Mouse (Mus musculus) heart, embryonic 12.5 days (tissue): ENCODE measurements around the gene Cdk14. TPM values are rescaled to one million over a fixed set of nuclear protein-coding genes. Genes with fewer than 3 reads are reported as not detected.

Source experiments
- ATAC-seq: fragments of 200-750 bp; cut with Nextera tagmentation; 2 replicates; pipeline ENCODE4 v1.8.0; 2017; ENCODE audit warnings: moderate TSS enrichment, moderate library complexity; ENCODE audit not compliant: insufficient number of reproducible peaks, low FRiP score
- H3K27ac ChIP-seq: fragments of 300-500 bp; sonication (generic); 2 replicates; pipeline ENCODE4 v1.5.1; 2016; ENCODE audit warnings: mild to moderate bottlenecking, moderate library complexity; ENCODE audit not compliant: poor library complexity, severe bottlenecking
- H3K27me3 ChIP-seq: fragments of 300-500 bp; sonication (generic); replicated peaks from 2 replicates; pipeline ENCODE4 v1.6.1; 2016; ENCODE audit warnings: mild to moderate bottlenecking, moderate library complexity
- H3K36me3 ChIP-seq: fragments of 300-500 bp; sonication (generic); 2 replicates; pipeline ENCODE4 v1.6.1; 2016; ENCODE audit warnings: mild to moderate bottlenecking, moderate library complexity
- H3K4me1 ChIP-seq: fragments of 300-500 bp; sonication (generic); replicated peaks from 2 replicates; pipeline ENCODE4 v1.6.1; 2016; ENCODE audit warnings: mild to moderate bottlenecking
- H3K4me2 ChIP-seq: fragments of 300-500 bp; sonication (generic); 2 replicates; pipeline ENCODE4 v1.6.1; 2016; ENCODE audit warnings: mild to moderate bottlenecking, moderate library complexity
- H3K4me3 ChIP-seq: fragments of 300-500 bp; sonication (generic); 2 replicates; pipeline ENCODE4 v1.5.1; 2016; ENCODE audit warnings: mild to moderate bottlenecking
- H3K9ac ChIP-seq: fragments of 300-500 bp; sonication (generic); 2 replicates; pipeline ENCODE4 v1.6.1; 2016; ENCODE audit warnings: mild to moderate bottlenecking, moderate library complexity
- H3K9me3 ChIP-seq: fragments of 300-500 bp; sonication (generic); replicated peaks from 2 replicates; pipeline ENCODE4 v1.6.1; 2016; ENCODE audit warnings: mild to moderate bottlenecking, moderate library complexity
- WGBS: fragments of 180-500 bp; shearing (Covaris S2); methylation state at CpG from one replicate; pipeline ENCODE4 v1.1.7; 2016; 5-methylcytosine and 5-hydroxymethylcytosine counted together
- polyA plus RNA-seq: library from polyadenylated mRNA; unstranded; fragments of >200 nt; fragmentation: Nextera tagmentation; extraction: Ambion mirVana; gene quantifications from 2 replicates; pipeline ENCODE4 v1.2.1, GENCODE M21; 2016

The Cdk14 gene
- polyA plus RNA-seq, 1 experiment from 2014 or later: 20.4 TPM

DNA sequence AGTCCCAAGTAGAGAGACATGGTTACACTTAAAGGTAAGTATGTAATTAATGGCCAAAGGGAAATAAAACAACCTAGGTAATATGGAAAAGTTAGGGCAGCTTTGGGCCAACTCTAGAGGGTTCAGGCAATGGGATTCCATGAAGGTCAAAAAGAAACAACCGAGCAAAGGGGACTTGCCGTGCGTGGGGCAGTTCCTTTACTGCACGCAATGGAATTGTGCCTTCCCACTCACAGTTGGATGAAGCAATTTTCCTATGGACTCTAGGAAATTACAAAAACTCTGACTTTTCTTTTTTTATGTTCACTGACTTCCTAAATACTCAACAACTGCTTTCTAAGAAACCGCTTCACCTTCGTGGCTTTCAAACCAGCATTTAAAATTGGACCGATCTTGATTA is 606.8 kb downstream of the Cdk14 start:
- no peaks in the 10 kb centered on the region for H3K9me3 ChIP-seq
- H3K4me3 ChIP-seq: no peak overlapping the region
- no peaks in the 10 kb centered on the region for H3K4me1 ChIP-seq
- no peak overlapping the region for H3K4me2 ChIP-seq
- H3K9ac ChIP-seq: no peak overlapping the region
- no peaks in the 10 kb centered on the region for H3K36me3 ChIP-seq
- WGBS: 88% methylated on average over 7 of the region's 7 CpGs
- no peak for ATAC-seq
- H3K27me3 ChIP-seq: no peaks in the 10 kb centered on the region
- H3K27ac ChIP-seq: no peak overlapping the region

GRCm38 (mm10) chr5:4812036-4812729 is 607.9 kb downstream of the Cdk14 start:
- no peak overlapping the region for H3K9ac ChIP-seq
- H3K36me3 ChIP-seq: no peaks in the 10 kb centered on the region
- H3K4me2 ChIP-seq: no peak overlapping the region
- ATAC-seq: no peak
- WGBS: 72% methylated on average over 13 of the region's 13 CpGs
- no peaks in the 10 kb centered on the region for H3K9me3 ChIP-seq
- no peaks in the 10 kb centered on the region for H3K27me3 ChIP-seq
- no peak overlapping the region for H3K4me3 ChIP-seq
- H3K4me1 ChIP-seq: no peaks in the 10 kb centered on the region
- H3K27ac ChIP-seq: no peak overlapping the region

- Histone ChIP-seq H3K4me1 (peaks cover 11% of the 10 kb centered on the region; the same call in 1 of the 2 replicates), H3K36me3 (no peaks in the 10 kb centered on the region; the same call in 1 of the 2 replicates)
- 63% methylated on average over 4 of the region's 4 CpGs for WGBS
Measured at GRCm38 (mm10) chr5:4805228-4805627, 614.9 kb downstream of the Cdk14 start.

GRCm38 (mm10) chr5:4803708-4804107 is 616.4 kb downstream of the Cdk14 start:
- Histone ChIP-seq H3K27ac (no peak overlapping the region), H3K4me3 (no peak overlapping the region), H3K4me1 (peaks cover 11% of the 10 kb centered on the region; the same call in 1 of the 2 replicates), H3K4me2 (no peak overlapping the region), H3K9ac (no peak overlapping the region), H3K36me3 (no peaks in the 10 kb centered on the region; the same call in 1 of the 2 replicates), H3K27me3 (no peaks in the 10 kb centered on the region), H3K9me3 (no peaks in the 10 kb centered on the region)
- ATAC-seq: no peak
- 70% methylated on average over 5 of the region's 5 CpGs for WGBS

More at GRCm38 (mm10) chr5:4805228-4805627, 614.9 kb downstream of the Cdk14 start:
- no peak overlapping the region for H3K27ac ChIP-seq
- no peak overlapping the region for H3K4me2 ChIP-seq
- H3K9ac ChIP-seq: no peak overlapping the region
- H3K27me3 ChIP-seq: no peaks in the 10 kb centered on the region
- no peak overlapping the region for H3K4me3 ChIP-seq
- no peak for ATAC-seq
- no peaks in the 10 kb centered on the region for H3K9me3 ChIP-seq

- no peaks in the 10 kb centered on the region for H3K9me3 ChIP-seq
- no peak overlapping the region for H3K9ac ChIP-seq
- no peak overlapping the region for H3K4me3 ChIP-seq
- H3K4me1 ChIP-seq: peaks cover 11% of the 10 kb centered on the region; the same call in 1 of the 2 replicates
- H3K27me3 ChIP-seq: no peaks in the 10 kb centered on the region
- no peak for ATAC-seq
- no peak overlapping the region for H3K27ac ChIP-seq
- H3K36me3 ChIP-seq: no peaks in the 10 kb centered on the region; the same call in 1 of the 2 replicates
- H3K4me2 ChIP-seq: no peak overlapping the region
Measured at GRCm38 (mm10) chr5:4801971-4802370, 618.1 kb downstream of the Cdk14 start.

- no peak overlapping the region for H3K4me3 ChIP-seq
- H3K36me3 ChIP-seq: no peaks in the 10 kb centered on the region; the same call in 1 of the 2 replicates
- no peaks in the 10 kb centered on the region for H3K27me3 ChIP-seq
- H3K4me1 ChIP-seq: peaks cover 11% of the 10 kb centered on the region; the same call in 1 of the 2 replicates
- H3K27ac ChIP-seq: no peak overlapping the region
- no peaks in the 10 kb centered on the region for H3K9me3 ChIP-seq
- no peak for ATAC-seq
- no peak overlapping the region for H3K9ac ChIP-seq
- 77% methylated on average over 8 of the region's 8 CpGs for WGBS
- H3K4me2 ChIP-seq: no peak overlapping the region
Measured at GRCm38 (mm10) chr5:4801096-4801850, 618.8 kb downstream of the Cdk14 start.

DNA sequence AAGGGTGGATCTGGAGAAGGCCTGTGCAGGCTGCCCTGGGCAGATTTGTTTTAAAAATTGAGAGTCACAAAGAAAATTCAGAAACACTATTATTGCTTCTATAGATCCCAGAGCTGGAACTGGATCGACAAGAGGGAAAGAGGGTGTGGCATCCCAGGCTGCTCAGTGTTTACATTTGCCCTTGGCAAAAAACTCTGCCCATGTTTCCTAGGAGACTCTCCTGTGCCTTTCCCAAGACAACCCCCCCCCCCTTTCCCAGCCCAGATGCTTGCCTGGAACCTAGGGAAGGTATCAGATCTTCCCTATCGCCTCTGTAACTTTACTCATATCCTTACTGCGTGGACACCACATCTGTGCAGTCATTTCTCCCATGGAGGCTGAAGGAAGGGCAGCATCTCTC is 628.9 kb downstream of the Cdk14 start:
- H3K9ac ChIP-seq: no peak overlapping the region

GRCm38 (mm10) chr5:4790265-4790664 is 629.8 kb downstream of the Cdk14 start:
- no peaks in the 10 kb centered on the region for H3K36me3 ChIP-seq
- no peak overlapping the region for H3K9ac ChIP-seq
- H3K9me3 ChIP-seq: no peaks in the 10 kb centered on the region
- no peak overlapping the region for H3K4me2 ChIP-seq
- H3K4me3 ChIP-seq: no peak overlapping the region
- no peak for ATAC-seq
- no peaks in the 10 kb centered on the region for H3K27me3 ChIP-seq
- H3K27ac ChIP-seq: no peak overlapping the region
- peaks cover 8% of the 10 kb centered on the region; the same call in 1 of the 2 replicates for H3K4me1 ChIP-seq
- 89% methylated on average over 4 of the region's 4 CpGs for WGBS

More for the DNA sequence above, 628.9 kb downstream of the Cdk14 start:
- Histone ChIP-seq H3K36me3 (no peaks in the 10 kb centered on the region), H3K4me1 (peaks cover 8% of the 10 kb centered on the region; the same call in 1 of the 2 replicates), H3K4me3 (no peak overlapping the region), H3K27me3 (no peaks in the 10 kb centered on the region), H3K9me3 (no peaks in the 10 kb centered on the region), H3K4me2 (no peak overlapping the region), H3K27ac (no peak overlapping the region)
- no peak for ATAC-seq
- 62% methylated on average over 3 of the region's 3 CpGs for WGBS

GRCm38 (mm10) chr5:4788484-4788883 is 631.6 kb downstream of the Cdk14 start:
- no peak overlapping the region for H3K9ac ChIP-seq
- H3K4me2 ChIP-seq: no peak overlapping the region
- H3K9me3 ChIP-seq: no peaks in the 10 kb centered on the region
- no peaks in the 10 kb centered on the region for H3K27me3 ChIP-seq
- peaks cover 8% of the 10 kb centered on the region; the same call in 1 of the 2 replicates for H3K4me1 ChIP-seq
- WGBS: 85% methylated on average over 3 of the region's 3 CpGs
- H3K36me3 ChIP-seq: no peaks in the 10 kb centered on the region
- no peak overlapping the region for H3K27ac ChIP-seq
- no peak overlapping the region for H3K4me3 ChIP-seq
- ATAC-seq: no peak

DNA sequence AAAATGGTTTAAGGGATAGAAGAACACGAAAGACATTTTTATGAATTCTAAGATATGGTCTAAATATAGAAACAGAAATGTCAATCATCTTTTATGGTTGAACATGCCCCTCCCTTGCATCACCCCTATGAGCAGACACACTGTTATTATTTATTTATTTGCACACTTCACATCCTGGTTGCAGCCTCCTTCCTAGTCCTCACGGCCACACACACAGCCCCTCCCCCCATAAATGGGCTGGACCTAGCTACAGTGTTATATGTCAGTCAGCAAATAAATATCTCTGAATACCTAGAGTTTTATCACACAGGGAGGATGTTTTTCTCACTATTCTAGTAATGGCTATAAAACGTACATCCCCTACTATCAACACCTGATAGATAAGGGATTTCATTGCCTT is 633.3 kb downstream of the Cdk14 start:
- no peak overlapping the region for H3K27ac ChIP-seq
- no peak for ATAC-seq
- no peaks in the 10 kb centered on the region for H3K36me3 ChIP-seq
- H3K4me2 ChIP-seq: no peak overlapping the region
- H3K9me3 ChIP-seq: no peaks in the 10 kb centered on the region
- H3K4me3 ChIP-seq: no peak overlapping the region
- H3K4me1 ChIP-seq: peaks cover 8% of the 10 kb centered on the region; the same call in 1 of the 2 replicates
- no peaks in the 10 kb centered on the region for H3K27me3 ChIP-seq
- no peak overlapping the region for H3K9ac ChIP-seq
- 53% methylated on average over 3 of the region's 3 CpGs for WGBS

- no peaks in the 10 kb centered on the region for H3K27me3 ChIP-seq
- no peak overlapping the region for H3K4me3 ChIP-seq
- H3K36me3 ChIP-seq: no peaks in the 10 kb centered on the region
- no peak for ATAC-seq
- no peaks in the 10 kb centered on the region for H3K4me1 ChIP-seq
- 85% methylated on average over 3 of the region's 3 CpGs for WGBS
- H3K9me3 ChIP-seq: no peaks in the 10 kb centered on the region
- H3K9ac ChIP-seq: no peak overlapping the region
- H3K4me2 ChIP-seq: no peak overlapping the region
- H3K27ac ChIP-seq: no peak overlapping the region
Measured at GRCm38 (mm10) chr5:4778274-4778673, 641.8 kb downstream of the Cdk14 start.
